Mouse (Mus musculus): ENCODE measurements around the gene Cep83.

- TF ChIP-seq CTCF (IDR thresholded peaks at IDR 0.05; ENCODE audit: borderline replicate concordance, insufficient read depth, low read length): no peak
- no peak for TF ChIP-seq POLR2A (IDR thresholded peaks at IDR 0.05; ENCODE audit: low read depth, low read length)
These were observed 129.7 kb downstream of the Cep83 start for GRCm38 (mm10) chr10:94818127-94818526.
